Mouse (Mus musculus) spleen, adult 12 weeks (tissue): ENCODE data around the gene Evi2a.

ENCODE experiments used
- DNase-seq: peaks from one replicate; pipeline ENCODE4 v3.0.0; 2022; ENCODE audit warnings: low spot score

Gene Evi2a

DNA sequence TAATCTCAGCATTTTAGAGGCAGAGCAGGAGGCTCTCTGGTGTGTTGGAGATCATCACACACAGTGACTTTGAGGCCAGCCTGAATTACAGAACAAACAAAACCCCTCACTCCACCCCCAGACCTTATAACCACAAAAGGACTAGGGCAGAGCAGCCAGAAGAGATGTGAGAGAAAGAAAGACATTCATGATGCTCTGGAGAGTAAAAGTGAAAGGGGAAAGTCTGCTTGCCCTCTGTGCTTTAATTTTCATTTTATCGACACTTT is 6.2 kb downstream of the Evi2a start:
- DNase-seq, result no peak

DNA sequence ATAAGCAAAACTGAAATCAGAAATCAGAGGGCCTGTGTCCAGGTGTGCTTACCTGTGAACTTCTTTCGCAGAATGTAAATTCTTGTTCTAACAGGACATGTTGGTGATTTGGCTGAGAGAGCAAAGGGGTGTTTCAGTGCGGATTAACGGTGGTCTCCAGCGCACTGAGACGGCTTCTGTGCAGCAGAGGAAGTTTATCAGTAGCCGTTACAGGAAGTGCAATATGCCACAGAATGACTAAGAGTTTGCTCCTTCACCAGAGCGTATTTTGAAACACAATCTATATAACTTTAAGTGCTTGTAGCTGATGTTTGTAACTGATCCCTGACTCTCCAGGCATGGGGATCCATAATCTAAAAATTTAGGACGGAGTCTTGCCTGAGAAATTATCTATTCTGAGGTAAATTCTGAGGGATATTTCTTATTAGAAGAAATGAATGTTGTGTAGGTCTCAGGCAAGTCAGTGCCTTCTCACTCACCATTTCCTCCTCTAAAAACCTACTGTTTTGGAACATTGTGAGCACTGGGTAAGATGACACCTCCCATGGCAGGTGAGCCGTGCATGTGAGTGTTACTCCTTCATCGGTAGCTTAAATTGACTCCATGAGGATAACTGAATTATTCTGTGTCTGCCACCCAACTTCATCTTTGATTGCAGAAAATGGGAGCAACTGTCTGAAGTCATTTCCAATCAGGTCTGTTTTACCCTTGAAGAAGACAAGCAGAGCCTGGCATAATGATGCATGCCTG is 6.7 kb downstream of the Evi2a start, which contains the start of gene Evi2b:
Evi2b (minus strand) TSS at position 203 of the 750 bp plus-strand sequence.
- DNase-seq, result no peak

DNA sequence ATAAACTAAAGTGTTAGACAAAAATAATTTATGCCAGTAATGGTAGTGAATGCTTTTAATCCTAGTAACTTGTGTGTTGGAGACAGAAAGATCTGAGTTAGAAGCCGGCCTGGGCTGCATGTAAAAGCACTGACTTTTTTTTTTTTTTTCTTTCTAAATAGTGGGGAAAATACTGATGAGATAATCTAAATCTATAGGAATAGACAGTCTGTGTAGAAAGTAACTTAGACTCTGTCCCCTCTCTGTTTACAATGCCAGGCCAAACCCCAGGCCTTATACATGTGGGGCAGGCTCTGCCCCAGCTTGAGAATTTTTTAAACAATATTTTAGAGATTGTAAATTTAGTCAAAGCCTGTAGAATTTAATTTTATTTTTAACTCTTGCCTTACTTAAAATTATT is 7.5 kb downstream of the Evi2a start:
- DNase-seq, result no peak

DNA sequence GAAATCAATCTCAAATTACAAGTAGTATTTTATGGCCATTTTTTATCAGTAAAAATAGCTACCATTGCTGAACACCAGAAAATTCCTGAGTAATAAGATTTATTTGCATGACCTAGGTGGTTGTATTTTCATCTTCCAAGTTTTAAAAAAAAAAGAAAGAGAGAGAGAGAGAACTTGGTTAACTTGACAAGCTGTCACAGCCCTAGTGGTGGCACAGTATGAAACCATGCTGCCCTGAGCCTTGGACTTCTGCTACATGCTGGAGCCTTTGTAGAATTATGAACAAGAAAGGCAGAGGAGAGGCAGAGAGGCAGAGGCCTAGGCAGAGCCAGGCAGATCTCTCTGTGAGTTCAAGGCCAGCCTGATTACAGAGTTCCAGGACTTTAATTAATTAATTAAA is 8.5 kb downstream of the Evi2a start:
- no peak for DNase-seq

DNA sequence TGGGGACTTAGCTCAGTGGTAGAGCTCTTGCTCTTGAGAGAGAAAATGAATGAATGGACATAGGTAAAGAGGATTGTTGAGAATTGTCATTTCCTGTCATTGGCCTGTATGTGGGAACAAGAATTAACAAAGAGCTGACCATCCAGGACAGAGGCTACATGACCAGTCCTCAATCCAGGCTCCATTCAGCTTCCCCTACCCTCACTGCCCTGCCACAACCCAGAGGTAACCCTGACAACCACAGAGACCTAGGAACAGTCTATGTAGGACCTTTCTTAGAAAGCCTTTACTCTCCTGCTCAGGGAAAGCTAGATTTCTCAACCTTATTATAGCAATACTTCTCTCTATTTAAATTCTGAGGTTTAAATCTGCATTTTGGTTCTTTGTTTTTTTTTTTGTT is 9.6 kb downstream of the Evi2a start:
- DNase-seq, result no peak

DNA sequence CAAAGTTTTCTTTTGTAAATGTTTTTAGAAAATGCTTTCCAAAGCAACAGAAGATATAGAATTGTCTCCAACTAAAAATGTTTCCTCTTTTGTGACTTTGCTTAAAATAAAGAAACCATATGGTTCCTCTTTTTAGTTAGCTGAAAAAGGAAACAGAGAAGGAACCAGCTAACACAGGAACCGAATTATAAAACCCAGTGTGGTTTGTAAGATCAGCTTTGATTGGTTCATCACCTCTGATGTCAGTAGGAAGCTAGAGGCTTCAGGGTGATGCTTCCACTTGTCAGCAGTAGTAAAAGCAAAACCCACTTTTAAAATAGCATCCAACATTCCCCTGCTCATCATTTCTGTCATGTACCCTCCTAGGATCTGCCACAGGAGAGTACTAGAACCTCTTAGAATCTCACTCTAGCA is 10.5 kb downstream of the Evi2a start:
- peak; percentile 8 for DNase-seq

DNA sequence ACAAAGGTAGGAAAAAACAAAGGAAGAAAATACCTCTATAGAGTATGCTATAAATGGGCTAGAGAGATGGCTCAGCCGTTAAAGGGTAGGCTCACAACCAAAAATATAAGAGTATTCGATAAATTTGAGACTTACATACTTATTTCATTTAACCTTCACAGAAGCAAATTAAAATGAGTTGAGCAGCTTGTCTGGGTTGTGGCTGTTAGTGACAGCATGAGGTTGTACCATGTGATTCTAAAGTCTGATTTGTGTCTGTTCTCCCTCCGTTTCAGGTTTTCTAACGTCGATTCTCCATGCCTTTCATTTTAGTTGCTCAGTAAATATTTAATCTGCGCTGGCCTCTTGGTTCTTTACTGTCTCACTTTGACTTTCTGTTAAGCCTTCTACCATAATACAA is 11.1 kb downstream of the Evi2a start:
- no peak for DNase-seq

DNA sequence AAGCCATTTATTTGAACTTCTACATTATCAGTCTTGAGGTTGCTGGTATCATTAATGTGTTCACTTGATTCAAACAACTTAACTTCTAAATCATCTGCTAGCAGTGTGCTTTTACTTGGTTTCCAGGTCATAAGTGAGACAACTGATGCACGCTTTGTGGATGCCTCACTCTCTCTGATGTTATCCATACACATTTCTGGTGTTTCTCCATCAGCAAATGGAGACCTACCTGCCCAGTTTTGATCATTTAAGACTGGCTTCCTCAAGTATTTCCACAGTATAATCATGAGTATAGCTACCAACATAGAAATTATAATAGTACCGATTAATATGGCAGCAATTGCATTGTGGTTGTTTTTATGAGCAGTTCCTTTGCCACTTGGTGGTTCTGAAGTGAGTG is 14.6 kb downstream of the Evi2a start:
- DNase-seq, result no peak

DNA sequence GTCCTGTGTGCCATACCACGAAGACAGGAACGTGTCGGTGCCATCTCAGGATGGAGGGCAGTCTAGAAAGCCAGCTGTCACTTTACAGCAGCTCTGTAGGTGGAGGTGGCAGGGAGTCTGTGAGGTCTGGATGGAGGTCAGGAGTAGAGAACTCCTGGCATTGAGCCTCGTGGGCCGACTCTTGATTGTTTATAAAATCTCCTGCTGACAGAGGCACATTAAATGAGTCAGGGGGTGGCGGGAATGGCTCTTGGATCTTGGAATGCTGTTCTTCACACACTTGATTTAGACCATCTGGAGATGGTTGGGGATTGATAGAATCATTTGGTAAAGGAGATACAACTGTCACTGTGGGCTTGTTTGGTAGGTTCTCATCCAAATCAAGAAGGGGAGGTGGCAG is 15.1 kb downstream of the Evi2a start:
- no peak for DNase-seq

DNA sequence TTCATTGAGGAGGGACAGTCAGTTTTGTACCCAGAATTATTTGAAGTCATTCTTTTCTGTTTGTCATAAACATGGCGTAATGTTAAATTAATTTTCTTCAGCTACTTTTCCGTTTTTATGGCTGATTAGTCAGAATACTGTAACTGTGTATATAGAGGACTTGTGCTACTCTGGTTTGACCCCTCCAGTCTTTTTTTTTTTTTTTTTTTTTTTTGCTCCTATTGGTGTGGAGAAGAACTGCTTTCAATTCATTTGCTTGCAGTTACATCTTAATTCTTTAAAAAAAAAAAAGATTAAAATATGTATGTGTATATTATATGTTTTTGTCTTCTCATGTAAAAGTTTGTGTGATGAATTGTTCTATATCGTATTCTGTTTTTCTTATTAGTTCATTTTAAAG is 18.4 kb downstream of the Evi2a start:
- no peak for DNase-seq

DNA sequence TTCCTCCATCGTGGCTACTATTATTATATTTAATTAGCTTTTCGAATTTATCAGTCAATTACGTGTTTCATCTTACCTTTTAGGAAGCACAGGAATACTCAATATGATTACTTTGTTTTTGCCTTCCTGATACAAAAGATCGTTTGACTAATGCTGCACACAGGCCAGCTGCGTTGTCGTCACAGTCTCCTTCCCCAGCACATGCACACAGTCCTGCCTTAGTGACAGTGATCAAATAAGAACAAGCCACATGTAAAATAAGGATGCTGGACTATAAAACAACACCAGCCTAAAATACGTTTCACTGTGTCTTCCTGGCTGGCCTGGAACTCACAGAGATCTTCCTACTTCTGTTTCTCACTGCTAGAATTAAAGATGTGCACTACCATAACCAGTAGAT is 25.9 kb downstream of the Evi2a start:
- DNase-seq, result no peak

DNA sequence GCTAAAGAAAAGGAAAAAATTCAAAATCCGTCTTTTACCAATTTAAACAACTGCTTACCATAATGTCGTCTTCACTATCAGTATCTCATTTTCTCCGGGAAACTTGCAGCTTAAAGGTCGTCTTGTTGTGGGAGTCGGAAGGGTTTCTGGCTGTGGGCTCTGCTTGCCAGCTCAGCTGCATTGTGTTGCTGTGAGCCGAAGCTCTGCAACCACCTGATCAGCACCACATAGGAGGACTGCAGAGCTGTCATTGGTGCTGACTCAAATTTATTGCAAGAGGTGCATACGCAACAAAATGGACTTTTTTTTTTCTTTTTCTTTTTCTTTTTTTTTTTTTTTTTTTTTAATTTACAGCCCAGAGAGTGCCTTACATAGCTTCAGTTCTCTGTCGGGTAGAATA is 26.6 kb downstream of the Evi2a start, which contains the start of gene Omg:
Omg (minus strand) TSS at position 240 of the 400 bp plus-strand sequence.
- DNase-seq, result no peak

DNA sequence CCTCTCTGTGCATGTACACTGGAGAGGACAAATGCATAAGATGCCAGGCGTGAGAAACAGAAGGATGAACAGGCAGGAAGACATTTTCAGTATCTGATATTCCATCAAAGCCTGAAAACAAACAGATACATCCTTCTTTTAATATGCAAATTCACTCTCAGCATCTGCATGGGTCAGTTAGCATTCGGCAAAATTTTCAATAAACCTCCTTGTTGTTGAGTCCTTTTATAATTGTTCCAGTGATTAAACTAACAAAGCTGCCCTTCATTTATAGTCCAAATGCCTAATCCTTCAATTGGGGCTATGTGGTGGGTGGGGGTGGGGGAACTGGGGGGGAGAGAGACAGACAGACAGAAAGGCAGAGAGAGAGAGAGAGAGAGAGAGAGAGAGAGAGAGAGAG is 27.5 kb downstream of the Evi2a start:
- DNase-seq, result no peak

DNA sequence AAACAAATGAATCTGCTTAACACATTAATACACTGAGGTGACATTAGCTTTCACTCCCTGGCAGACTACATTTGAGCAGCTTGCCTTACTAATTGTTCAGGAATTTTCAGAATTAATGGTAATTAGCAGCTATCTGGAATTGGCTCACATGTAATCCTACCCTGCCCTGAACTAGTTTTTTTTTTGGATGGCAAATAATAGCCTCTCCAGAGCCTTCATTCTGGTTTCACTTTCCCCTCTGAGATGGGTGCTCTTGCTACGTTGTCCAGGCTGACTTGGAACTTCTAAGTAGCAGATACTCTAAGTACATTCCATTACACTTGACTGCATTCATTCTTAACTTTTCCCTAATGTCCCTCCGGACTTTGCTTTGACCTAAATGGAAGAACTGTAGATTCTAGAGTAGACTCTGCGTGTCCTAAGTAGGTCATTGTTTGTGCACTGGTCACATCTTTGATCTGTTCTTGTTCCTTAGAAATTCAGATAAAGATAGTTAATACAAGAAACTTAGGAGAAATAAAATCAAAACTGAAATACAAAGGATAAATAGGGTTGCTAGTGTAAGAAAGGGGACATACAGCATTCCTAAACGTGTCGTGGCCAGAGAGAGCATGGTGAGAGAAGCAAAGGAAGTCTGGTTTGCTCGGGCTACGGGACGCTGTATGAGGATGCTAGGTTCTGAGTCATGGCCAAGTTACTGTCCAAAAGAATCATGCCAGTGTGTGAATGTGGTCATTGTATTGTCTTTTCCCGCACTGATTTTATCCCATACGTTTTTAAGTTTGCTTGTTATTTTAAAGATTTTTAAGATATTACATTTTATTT is 35.2 kb downstream of the Evi2a start:
- no peak for DNase-seq

DNA sequence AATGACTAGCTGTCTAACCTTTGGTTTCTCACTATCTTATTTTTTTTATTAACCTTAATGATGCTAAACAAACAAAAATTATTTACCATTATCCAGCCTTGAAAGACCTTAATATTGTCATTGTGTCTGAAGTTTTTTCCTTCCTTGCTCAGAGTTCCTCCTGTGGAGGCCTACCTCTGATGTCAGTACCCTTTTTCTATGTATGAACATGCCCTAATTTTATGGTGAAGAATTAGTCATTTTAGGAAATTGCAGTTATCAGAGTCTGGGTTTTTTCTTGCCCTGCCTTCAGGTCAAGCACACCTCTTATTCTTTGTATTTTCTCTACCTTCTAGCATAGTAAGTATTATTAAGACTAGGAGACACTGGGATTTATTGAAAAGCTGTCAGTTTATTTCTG is 45.7 kb downstream of the Evi2a start:
- no peak for DNase-seq

DNA sequence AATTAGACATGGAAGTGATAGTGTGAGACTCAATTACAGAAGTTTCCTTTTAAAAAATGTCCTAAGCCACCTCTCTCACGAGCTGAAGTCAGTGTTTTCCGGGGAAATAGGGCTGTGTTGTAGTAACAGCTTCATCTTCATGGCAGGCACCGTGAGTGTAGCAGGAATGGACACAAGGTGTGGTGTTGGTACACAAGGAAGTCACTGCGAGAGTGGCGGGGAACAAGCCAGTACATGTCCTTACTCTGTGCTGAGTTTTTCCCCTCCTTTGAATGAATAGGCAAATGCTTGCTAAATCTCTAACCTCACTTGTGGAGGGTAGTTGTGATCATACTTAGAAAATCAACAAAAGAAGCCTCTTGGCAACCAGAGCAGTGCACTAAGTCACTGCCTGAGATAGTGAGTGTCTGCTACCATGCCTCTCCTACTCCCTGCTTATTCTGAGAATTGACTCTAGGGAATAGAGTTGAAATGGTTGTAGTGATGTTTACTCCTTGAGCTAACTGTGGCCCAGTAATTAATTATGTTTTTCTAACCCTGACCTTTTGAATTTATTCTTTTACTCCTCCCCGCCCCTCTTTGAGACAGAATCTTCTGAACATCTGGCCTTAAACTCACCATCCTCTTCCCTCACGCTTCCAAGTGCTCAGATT is 46.4 kb downstream of the Evi2a start:
- DNase-seq, result no peak

DNA sequence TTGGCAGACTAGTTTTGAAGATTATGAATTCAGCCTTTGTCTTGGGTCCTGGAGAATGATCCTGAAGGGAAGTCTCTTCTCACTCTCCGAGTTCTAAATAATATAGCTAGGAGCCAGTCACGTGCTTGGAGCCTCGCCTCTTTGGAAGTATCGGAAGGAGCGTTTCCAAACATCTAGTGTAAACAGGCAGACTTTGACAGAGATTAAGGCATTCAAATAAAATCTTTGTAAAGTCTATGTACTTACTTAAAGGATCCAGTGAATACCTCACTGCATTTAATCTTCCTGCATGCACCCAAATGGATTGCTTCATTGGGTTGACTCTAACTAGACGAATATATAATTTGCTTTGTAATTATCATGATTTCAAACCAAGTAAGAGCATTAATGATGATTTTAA is 47.0 kb downstream of the Evi2a start:
- no peak for DNase-seq
